Mouse (Mus musculus) erythroblast, embryonic 14.5 days (primary cell): ENCODE measurements around the gene Tead3.

Experiments
- GATA1 ChIP-seq: IDR thresholded peaks from 2 replicates; pipeline ENCODE4 v1.6.1; 2012; ENCODE audit warnings: low read length, inconsistent platforms, mixed read lengths
- TAL1 ChIP-seq: IDR thresholded peaks from 3 replicates; pipeline ENCODE4 v1.6.1; 2012; ENCODE audit warnings: low read length, inconsistent platforms, mixed read lengths

DNA sequence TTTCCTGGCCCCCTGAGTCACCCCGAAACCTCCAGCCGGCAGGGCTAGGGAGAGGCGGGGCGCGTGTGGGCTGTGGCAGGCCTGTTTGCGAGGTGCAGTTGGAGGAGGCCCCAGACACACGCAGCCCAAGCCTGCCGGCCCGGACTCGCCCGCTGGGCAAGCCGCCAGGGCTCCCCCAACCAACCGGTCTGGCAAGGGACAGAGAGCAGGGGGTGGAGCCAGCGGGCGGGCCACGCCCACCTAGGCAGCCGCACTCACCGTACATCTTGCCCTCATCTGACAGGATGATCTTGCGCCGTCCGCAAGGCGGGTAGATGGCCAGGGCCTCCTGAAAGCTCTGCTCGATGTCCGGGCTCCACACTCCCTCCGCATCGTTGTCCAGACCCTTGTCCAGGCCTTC is 9.5 kb downstream of the Tead3 start:
- TF ChIP-seq GATA1 (no peak), TAL1 (no peak)
